Mouse (Mus musculus) yolk sac, embryonic 10.5 days (tissue): Measurements from ENCODE around the gene Gm8298.
"Not testable (repeated sequence)": the region's sequence is repeated elsewhere in the genome, so short reads cannot be mapped to it uniquely, and the experiment has no call there.

ENCODE experiments used
- DNase-seq: peaks from one replicate; pipeline ENCODE4 v3.0.0-alpha.2; 2017; ENCODE audit warnings: low spot score

Gene Gm8298

DNA sequence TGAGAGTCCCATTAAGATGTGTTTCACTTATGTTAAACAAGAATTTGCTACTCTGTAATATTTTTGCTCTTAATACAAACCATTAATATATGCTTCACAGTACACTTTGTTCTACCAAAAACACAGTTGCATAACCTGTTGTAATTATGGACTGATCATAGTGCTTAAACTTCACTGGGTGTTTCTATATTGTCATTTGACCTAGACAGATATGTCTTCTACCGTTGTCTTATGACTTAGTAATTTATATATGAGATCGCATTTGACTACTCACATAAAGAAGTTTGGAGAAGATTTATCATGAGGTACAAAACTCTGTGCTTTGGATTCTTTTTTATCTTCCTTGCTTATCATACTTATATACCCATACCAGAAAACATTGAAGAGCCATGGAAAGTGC, at the start of gene Gm8298:
Gm8298 (plus strand) TSS at position 301 of the 400 bp plus-strand sequence.
- no peak for DNase-seq

DNA sequence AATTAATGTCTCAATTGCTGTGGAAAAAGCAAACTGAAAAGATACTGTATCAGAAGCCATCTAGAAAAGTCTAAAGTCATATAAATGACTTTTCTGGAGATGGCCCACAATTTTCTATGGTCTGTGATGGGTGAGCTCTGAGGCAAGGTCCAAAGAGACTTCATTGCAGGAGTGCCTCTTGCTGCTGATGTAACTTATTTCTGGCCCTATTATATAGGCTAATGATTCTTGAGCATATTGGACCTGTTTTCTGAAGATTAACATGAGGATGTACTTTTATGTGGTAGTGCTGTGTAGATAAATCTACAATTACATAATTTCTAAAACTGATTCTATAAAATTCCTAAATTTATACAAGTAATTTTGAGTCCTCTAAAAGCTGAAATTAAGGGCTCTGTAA, 47.7 kb upstream of the Gm8298 start:
- no peak for DNase-seq

DNA sequence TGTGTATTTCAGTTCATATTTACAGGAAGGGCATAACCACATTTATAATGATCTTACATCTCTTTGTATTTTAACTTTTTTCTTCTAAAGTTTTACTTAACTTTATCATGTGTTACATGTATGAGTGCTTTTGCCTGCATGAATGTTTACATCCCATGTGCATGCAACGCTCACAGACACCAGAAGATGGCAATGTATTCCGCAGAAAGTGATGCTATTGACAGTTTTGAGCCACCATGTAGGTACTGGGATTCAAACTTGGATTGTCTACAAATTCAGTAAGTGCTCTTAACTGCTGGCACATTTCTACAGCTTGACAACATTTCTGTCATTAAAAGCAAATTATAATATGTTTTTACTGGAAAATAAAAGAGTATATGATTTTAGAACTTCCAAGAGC, 9.9 kb downstream of the Gm8298 start:
- DNase-seq = peak; percentile 8

DNA sequence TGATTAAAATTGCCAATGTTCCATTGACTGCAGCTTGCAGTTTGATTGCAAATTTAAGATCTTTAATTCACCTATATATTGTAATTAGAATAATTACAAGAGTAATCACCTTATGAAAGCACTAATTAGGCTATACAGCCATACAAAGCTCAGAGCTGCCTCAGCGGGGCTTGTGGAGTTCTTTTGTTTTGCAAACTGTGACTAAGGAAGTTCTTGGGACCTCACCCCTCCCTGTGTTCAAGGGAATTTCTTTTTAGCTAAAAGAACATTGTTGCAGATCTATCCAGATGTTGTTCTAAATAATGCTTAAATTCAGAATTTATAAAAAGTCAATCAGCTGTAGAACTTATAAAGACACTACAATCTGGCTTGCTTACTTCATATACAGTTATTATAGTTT, 16.8 kb downstream of the Gm8298 start:
- not testable (repeated sequence) for DNase-seq

DNA sequence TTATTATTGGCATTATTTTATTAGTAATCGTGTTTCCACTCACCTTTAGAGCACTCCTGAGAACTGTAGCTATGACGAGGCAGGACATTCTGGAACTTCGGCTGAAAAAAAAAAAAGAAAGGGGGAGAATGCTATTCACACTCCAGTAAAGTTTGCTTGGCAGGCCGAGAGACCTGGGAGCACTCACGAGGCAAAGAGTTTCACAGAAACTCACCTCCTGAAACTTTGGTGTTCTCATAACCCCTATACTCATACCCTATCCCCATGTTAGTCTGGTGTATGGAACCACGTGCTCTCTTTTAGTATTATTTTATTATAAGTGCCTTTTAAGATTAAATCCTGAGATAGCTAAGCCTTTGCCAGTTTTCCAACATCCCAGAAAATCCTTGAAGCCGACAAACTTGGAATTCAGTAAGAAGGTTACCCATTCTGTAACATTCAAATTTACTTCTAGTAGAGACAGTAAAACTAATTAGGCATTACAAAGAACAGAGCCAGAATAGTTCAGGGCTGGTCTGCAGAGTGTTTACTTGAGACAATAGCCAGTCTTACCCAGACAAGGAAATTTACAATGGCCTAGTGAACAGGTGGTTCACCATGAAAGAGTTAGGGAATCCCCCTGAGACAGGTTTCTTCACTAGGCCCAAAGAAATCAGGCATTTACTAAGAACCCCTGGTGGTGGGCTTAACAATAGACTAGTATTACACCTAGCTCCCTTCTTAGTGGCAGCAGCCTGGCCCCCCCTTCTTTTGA, 19.1 kb downstream of the Gm8298 start:
- DNase-seq = not testable (repeated sequence)

DNA sequence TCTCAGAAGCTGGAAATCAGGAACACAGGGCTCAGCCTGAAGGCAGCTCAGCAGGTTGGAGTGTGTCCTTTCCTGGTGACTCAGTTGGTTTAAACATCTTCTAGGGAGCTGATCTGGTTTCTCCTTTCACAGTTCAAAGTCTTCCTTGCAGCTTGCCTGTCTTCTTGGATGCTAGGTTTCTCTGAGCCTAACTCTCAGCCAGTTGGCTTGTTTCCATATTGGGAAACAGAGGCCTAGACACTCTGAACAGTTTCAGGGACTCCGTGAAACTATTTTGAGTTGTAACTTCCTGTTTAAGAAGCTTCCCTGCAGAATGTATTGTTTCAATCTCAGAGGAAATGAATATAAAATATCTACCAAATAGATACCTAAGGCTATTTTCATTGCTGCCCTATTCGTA, 32.4 kb downstream of the Gm8298 start:
- DNase-seq = no peak

DNA sequence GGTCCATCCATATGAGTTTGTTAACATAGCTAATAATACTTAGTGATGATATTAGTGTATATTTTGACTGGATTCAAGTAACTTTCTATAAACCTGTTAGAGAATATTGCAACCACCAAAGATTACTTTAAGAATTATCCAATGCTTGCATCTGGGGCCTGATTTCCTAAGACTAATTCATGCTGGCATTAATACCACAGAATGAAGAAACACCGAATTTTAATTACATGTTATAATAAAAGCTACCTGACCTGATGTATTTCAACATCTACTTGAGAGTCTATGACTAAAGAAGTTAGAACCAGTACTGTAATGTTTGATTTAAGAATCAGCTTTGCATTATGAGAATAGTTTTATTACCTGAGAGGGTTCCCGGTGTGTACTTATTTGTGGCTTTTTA, 64.1 kb downstream of the Gm8298 start, which contains the start of gene C130079G13Rik:
C130079G13Rik (plus strand) TSS at position 301 of the 400 bp plus-strand sequence.
- DNase-seq = no peak
